Mouse (Mus musculus) common myeloid progenitor, adult 5-6 weeks (primary cell): ENCODE data around the gene Bcl2l13. TPM values are rescaled to one million over a fixed set of nuclear protein-coding genes. Genes with fewer than 3 reads are reported as not detected.

ENCODE experiments used
- total RNA-seq: library from RNA; stranded (forward); fragments of 200-1000, 187-1606 nt; gene quantifications from 2 replicates; pipeline ENCODE4 v1.2.3, GENCODE M21; 2017

Bcl2l13 gene
- total RNA-seq, 1 experiment from 2014 or later = 25.9 TPM

Other genes with a start within 250 kb of the Bcl2l13 start
- gene Cecr2, start 169.8 kb upstream of the Bcl2l13 start, total RNA-seq = 2.3 and 5.4 TPM in 2 replicates
- not detected in 2 replicates for gene Slc25a18, start 62.6 kb upstream of the Bcl2l13 start, total RNA-seq
- 62.9 and 99.9 TPM in 2 replicates for gene Atp6v1e1, start 13.4 kb upstream of the Bcl2l13 start, total RNA-seq
- gene Bid, start 80.6 kb downstream of the Bcl2l13 start, total RNA-seq = 28.1 and 29.7 TPM in 2 replicates